Mouse (Mus musculus) left cerebral cortex, postnatal 4 days (tissue): ENCODE data around the gene Dohh. TPM values are rescaled to one million over a fixed set of nuclear protein-coding genes. Genes with fewer than 3 reads are reported as not detected.

Source experiments
- DNase-seq: peaks from one replicate; pipeline ENCODE4 v3.0.0-alpha.2; 2022
- intact Hi-C: fragments of 180-260 bp; cut with DNase I; formaldehyde crosslinking; loops from one replicate; pipeline ENCODE4 v1.15.1; 2025
- total RNA-seq, 2 experiments: library from RNA; stranded (reverse); gene quantifications; 2 replicates each; pipeline ENCODE4 v1.2.3; 2021

Dohh gene
- 10 to 100 TPM; 58.8 to 61.5 TPM for total RNA-seq

DNA sequence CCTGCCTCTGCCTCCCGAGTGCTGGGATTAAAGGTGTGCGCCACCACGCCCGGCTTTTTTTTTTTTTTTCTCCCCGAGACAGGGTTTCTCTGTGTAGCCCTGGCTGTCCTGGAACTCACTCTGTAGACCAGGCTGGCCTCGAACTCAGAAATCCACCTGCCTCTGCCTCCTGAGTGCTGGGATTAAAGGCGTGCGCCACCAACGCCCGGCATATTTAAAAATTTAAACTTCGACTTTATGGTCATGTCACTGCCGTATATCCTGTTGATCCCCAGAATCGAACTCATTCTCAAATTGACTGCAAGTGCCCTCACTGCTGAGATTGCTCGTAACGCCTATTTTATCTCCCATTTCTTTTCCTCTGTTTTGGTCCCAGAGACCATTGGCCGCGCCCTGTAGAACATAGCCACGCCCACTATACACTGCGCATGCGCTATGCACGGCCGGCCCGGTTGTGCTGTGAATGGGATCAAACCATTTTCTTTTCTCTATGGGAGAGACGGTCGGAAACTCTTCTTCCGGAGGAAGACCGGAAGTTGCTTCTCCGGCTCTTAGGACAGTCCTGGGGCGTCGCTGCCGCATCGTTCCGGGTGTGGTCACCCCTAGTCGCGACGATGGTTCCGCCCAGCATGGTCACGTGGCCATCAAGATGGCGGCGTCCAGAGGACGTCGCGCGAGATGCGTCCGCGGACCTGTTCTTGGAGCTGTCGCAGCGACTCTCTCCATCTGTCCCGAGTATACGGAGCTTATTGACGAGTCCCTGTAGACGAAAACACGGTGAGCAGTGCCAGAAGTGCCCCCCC, at the start of gene Dohh, which contains the start of gene Gm48551:
Gene Dohh (plus strand): TSS at position 627 of the 803 bp plus-strand sequence.
Gene Gm48551 (plus strand): TSS at position 665 of the 803 bp plus-strand sequence.
- intact Hi-C loops, result no loop called here
- peak; percentile 100 for DNase-seq

DNA sequence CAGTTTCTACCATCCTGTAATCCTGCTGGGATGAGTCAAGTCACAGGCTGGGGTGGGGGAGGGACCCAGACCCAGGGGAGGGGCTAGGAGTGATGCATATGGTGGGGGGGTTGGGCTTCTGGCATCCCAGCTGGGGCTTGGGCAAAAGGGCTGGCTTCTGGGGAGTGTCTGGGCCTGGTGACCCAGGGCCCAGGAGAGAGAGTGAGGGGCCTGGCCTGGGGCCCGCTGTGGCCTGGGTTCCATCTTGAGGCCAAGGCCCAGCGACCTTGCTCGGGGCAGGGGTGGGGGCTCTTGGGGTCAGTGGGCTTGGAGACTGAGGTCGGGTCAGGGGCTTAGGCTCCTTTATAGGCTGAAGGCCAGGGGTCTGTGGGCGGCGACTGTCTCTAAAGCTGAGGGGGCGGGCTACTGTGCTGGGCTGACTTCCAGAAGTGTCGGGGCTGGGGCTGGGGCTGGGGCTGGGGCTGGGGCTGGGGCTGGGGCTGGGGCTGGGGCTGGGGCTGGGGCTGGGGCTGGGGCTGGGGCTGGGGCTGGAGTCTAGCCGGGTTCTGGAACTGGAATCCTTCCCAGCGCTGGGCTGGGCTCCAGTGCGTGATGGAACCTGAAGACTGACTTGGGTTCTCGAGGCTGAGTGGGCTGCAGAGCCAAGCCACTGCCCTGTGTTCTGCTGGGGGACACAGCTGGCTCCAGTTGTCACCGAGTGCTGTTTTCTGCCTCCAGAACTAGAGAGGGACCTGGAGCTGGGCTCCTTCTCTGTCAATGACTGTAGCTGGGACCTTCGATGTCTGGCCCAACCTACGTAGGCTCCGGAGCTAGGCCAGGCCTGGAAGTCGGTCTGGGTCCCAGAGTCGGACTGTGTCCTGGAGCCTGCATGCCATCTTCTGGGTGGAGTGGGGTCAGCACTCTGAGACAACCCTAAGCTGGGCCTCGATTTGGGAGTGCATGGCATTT, 48.6 kb upstream of the Dohh start:
- intact Hi-C loops, result no loop called here
- peak; percentile 68 for DNase-seq

DNA sequence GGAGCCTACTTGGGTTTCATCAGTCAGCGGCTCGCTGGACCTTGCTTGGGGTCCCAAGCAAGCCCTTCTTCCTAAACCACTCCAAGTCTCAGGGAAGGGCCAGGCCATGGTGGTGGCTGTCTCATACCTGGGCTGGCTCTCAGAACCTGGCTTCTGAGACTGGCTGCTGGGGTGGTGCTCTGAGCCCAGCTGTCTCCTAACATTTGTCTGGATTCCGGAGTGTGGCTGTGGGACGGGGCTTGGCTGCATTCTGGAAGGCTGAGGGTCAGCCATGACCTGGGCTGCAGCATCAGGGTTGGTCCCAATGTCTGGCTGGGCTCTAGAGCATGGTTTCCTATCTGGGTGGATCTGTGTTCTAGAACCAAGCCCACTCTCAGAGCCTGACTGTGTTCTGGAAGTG, 47.7 kb upstream of the Dohh start:
- DNase-seq, result no peak
- intact Hi-C loops, result no loop called here

DNA sequence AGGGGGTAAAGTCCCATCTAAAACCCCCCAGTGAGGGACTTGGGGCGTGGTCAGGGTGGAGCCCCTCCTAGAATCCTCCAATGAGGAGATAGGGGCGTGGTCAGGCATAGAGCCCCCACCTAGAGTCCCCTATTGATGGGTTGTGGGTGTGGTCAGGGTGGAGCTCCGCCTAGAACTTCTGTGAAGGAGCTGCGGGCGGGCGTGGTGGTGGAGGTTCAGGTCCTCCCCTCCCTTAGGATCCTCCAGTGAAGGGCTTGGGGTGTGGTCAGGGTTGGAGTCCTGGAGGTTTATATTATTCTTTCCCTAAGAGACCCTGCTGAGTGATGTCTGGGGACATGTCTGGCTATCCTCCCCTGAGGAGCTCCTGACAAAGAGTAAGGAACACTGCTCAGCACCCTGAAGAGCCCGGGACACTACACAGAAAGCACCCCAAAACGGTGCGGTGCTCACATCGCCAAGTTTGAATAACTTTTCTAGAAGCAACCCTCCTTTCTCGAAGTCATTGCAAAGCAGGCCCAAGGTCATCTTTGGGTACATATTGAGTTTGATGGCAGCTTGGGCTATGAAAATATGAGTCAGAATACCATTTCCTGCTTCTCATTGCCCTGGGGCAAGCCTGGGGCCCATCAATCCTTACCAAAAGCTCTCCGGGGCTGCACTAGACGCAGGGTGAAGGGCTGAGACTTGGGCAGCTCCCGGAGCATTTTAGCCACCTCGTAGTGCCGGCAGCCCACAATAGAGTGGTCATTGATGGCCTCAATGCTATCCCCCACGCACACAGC, 43.5 kb upstream of the Dohh start:
- intact Hi-C loops, result loop anchor here (10.0 kb wide), 1 partner anchor 146 kb away; no protein-coding TSS in a partner anchor
- DNase-seq, result no peak

DNA sequence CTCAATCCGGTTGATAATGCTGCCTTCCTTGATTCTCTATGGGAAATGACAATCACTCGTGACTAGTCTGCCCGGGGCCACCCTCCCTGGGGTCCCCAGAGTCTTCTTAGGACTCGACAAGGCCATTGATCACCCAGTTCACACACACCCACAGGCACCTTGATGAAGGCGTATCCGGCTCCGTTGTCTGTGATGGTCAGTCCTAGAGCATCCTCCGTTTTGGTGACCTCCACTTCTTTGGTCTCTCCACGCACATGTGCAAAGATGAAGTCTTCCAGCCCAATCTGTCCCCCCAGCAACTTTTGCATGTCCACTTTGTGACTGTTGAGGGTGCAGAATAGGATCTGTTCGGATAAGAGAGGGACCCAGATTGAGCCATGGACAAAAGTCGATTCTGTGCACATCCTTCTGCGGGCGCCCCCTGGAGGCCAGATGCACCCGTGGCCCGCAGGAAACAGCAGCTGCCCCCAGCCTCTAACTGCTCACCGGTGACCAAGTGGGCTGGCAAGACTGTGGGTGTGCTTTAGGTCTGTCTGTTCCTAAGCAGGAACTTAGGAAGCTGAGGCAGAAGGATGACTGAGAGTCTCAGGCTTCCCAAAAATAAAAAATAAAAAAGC, 42.8 kb upstream of the Dohh start:
- intact Hi-C loops, result loop anchor here (10.0 kb wide), 1 partner anchor 147 kb away; no protein-coding TSS in a partner anchor
- DNase-seq, result peak; percentile 76

DNA sequence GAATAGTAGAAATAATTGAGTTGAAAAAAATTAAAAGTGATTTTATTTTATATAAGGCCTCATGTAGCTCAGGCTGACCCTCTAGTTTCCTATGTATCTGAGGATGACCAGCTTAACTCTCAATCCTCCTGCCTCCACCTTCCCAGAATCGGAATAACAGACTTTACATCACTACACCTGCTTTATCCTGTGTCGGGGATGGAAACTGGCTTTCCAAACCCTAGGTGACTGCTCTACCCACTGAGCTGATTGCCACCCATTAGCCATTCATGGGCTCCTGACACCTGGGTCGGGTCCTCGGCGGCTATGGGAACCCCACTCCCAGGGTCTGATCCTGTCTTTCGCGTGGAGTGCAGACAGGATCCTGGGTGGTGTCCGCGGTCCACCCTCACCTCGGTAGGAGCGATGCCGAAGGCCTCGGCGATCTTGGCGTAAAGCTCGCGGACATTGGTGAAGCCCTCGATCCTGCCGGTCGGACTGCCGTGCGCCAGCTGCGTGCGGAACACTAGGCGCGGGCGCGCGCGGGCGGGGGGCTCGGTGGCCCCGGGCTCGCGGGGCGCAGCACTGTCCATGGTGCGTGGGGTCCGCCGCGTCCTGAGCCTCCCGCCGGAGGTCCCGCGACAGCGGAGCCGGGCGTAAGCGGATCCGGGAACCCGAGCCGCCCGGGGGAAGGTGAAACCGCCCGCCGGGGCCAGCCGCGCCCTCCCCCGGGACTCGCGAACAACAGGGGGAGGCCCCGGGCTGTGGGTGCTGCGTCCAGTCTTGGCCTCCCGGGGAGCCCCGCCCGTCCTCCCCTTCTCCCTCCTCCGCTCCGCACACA, 41.3 kb upstream of the Dohh start, which contains the start of gene Gipc3:
Gene Gipc3 (minus strand): TSS at position 581 of the 820 bp plus-strand sequence.
- DNase-seq, result no peak
- intact Hi-C loops, result loop anchor here (10.0 kb wide), 1 partner anchor 148 kb away; no protein-coding TSS in a partner anchor

DNA sequence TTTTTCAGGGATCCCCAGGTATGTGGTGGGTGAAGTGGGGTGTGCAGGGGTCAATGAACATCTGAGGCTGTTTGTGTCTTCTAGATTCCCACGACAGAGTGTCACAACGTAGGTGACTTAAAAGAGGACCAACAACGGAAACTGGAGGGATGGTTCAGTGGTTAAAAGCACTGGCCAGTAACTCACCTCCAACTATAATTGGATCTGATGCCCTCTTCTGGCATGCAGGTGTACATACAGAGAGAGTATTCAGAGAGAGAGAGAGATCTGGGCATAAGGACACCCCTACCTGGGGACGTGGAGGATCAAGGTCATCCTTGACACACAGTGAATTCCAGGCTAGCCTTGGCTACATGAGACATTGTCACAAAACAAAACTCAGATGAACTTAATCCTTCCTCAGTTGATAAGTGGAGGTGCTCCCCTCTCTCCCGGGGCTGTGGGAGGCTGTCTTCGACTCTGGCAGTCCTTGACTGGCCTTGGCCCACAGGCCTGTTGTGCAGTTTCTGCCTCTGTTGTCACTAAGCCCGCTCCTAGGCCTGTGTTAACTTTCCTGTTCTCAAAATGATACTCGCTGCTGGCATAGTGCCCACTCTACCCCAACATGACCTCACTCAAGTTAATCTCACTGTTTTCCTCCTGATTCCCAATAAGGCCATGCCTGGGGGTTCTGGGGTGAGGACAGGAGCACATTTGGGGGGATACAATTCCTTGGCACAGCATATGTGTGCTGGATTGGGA, 39.6 kb upstream of the Dohh start:
- no peak for DNase-seq
- intact Hi-C loops, result loop anchor here (10.0 kb wide), 1 partner anchor 150 kb away; no protein-coding TSS in a partner anchor

DNA sequence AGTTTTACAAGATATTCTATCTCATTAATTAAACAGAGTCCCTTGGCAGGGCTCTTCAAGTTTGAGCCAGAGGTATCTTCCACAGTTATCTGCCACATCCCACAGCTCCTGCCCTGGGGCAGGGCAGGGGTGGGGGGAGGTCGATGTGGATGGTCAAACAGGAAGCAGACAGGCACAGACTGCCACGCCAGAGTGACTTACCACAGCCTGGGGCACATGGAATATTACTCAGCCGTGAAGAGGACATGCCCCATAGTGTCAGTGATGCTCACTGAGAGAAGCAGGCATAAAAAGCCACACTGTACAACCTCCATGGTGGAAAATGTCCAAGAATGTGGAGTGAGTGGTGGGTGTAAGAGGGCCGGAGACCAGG, 39.1 kb upstream of the Dohh start:
- intact Hi-C loops, result loop anchor here (10.0 kb wide), 1 partner anchor 150 kb away; no protein-coding TSS in a partner anchor
- DNase-seq, result no peak

DNA sequence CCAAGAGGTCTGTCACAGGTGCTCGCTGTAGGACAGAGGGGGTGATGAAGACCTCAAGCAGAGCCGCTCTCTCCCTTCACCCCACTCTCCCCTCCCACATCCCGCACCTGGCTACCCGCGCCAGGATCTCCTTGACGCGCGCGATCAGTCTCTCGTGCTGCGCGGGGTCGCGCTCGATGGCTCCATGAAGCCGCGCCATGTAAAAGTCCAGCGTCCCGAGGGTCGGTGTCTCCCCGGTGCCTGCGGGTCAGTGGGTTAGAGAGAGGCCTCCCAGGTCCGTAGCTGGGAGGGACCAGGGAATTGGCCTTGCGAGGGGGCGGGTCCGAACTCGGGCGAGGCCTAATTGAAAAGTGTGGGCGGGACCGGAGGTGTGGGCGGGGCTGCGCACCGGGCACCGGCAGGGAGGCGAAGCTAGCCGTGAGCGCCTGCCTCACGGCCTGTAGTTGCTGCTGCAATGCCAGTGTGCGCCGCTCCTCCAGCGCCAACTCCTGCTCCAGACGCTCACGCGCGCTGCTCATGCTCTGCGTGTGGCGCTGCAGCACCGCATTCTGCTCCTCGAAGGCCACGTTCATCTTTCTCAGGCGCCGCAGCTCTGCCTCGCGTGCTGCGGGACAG, 37.7 kb upstream of the Dohh start:
- peak; percentile 53 for DNase-seq
- intact Hi-C loops, result loop anchor here (10.0 kb wide), 1 partner anchor 152 kb away; no protein-coding TSS in a partner anchor

DNA sequence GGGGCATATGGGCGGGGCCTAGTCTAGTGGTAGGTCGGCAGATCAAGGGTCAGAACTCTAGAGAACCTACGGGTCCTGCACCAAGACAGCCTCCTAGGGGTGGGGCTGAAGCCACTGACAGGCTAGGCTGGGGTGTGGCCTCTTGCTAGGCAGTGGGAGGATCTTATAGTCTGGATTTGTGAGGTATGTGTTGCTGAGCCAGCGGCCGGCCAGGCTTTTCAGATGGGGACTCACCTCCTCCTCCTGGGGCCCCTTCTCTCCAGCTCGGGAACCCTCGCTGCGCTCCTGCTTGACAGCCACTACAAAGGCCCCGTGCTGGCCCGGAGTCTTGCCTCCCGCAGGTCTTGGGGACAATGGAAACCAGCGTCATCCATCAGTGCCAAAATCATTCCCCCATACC, 35.1 kb upstream of the Dohh start:
- DNase-seq, result no peak
- intact Hi-C loops, result loop anchor here (10.0 kb wide), 1 partner anchor 154 kb away; no protein-coding TSS in a partner anchor

DNA sequence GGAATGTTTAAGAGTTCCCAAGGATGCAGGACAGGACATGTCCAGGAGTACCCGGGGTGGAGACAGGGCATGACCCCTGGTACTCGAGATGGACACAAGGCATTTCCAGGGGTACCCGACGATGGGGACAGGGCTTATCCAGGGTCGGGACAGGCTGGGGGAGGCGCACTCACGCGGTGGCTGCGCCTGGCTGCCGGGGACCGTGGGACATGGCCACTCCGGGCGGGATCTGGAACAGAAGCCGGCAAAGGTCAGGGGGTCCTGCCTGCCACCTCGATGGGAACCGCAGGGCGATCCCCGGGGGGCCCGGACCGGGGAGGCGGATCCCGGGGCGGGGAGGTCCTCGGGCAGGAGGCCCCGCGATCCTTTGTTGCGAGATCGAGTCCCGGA, 34.3 kb upstream of the Dohh start:
- intact Hi-C loops, result loop anchor here (5.0 to 10.0 kb wide), 2 partner anchors 63 to 155 kb away; no protein-coding TSS in a partner anchor
- DNase-seq, result no peak

DNA sequence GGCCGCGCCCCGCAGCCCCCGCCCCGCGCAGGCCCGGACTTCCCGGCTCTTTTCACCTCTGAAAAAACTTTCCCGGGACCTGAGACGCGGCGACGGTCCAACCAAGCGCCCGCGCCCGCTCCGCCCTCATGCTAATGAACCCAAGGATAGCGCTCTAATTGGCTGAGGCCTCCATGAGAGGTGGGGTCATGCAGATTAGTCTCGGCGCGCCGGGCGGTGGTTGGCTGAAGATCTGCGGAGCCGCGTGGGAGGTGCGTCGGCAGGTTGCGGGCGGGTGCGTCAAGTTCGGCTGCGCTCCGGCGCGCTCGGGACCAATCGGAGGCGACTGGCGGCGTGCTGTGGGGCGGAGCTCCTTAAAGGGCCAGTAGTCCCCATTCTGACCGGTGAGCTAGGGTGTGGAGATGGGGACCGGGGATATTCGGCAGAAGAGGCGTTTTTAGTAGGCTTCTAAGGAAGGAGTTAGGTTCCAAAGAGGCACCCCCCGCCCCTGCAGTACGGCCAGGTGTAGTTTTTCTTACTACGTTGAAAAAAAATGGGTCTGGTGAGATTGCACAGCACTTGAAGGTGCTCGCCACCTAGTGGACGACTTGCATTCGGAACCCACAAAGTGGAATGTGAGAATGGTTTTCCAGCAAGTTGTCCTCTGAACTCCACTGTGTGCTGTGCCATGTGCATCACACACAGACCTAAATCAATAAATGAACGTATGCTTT, 33.7 kb upstream of the Dohh start, which contains the start of gene Hmg20b:
Gene Hmg20b (minus strand): TSS at position 130 of the 713 bp plus-strand sequence.
- peak; percentile 100 for DNase-seq
- intact Hi-C loops, result loop anchor here (5.0 kb wide), 1 partner anchor 63 kb away; no protein-coding TSS in a partner anchor

DNA sequence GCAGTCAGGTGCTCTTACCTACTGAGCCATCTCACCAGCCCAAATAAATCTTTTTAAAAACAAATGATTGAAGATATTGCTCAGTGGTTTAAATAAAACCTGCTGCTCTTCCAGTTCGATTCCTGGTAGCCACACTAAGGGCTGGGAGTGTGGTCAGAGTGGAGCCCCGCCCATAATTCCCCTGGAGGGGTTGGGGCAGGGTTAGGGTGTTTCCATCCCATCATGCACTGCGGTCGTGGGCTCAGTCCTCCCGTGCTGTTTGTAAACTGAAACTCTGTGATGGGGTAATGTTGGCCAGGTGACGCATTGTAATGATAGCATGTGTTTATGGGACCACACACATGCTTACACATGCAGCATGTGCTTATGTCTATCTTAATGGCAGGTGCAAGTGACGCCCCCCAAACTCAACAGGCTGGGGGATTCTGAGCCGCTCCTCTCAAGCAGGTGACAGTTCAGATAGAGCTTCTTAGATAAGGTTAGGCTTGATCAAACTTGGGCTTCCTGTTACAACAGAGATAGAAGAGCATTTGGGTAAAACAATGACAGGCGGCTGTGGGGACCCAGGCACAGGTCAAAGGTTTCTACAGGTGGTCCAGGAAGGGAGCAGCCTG, 32.4 kb upstream of the Dohh start:
- intact Hi-C loops, result loop anchor here (5.0 kb wide), 1 partner anchor 64 kb away; no protein-coding TSS in a partner anchor
- DNase-seq, result no peak

DNA sequence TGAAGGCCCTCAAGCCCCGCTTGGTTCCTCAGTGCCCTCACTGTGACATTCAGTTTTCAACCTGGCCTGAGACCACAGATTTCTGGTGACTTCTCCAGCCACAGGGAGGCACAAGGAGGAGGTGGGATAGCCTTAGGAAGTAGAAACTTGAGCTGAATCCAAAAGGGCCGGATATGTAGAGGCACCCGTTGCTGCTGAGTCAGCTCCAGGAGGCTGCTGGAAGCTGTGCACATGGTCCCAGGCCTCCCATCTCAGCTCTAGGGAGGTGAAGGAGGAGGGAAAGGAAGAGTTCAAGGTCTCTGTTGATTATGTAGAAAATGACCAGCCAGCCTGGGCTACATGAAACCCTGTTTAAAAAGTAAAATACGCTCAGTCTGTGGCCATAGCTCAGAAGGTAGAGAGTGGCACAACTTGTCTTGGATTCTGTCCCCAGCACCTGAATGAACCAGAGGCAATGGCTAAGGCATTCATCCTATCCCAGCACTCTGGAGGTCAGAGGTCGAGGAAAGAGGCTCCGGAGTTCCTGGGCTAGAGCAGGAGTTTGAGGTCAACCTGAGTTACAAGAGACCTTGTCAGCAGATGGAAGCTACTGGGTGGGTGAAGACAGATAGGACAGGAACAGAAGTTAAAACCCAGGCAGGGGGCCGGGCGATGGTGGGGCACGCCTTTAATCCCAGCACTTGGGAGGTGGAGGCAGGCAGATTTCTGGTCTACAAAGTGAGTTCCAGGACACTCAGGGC, 29.3 kb upstream of the Dohh start:
- intact Hi-C loops, result loop anchor here (5.0 kb wide), 1 partner anchor 68 kb away; no protein-coding TSS in a partner anchor
- no peak for DNase-seq

DNA sequence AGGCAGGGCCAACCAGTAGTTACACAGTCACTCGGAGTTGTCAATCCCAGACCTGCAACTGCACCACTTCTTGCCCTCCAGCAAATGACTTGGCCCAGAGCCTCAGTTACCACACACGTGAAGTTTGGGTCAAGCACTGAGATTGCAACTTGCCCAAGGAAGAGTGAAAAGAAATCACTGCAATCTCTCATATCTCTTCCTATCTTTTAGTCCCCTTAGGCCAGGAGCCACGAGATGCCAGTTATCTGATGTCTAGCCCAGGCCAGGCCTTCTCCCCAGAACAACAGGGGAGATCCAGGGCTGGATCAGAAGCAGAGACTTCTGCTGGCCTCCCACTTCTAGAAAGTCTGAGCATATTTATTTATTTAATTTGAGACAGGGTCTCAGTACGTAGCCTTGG, 28.7 kb upstream of the Dohh start:
- intact Hi-C loops, result no loop called here
- DNase-seq, result no peak
